Mouse (Mus musculus) limb, embryonic 15.5 days (tissue): ENCODE data around the gene Jade1. TPM values are rescaled to one million over a fixed set of nuclear protein-coding genes. Genes with fewer than 3 reads are reported as not detected.

Experiments used
- polyA plus RNA-seq: library from polyadenylated mRNA; unstranded; fragments of >200 nt; fragmentation: Nextera tagmentation; extraction: Ambion mirVana; gene quantifications from 2 replicates; pipeline ENCODE4 v1.2.1, GENCODE M21; 2015

Jade1 gene
- polyA plus RNA-seq, 1 experiment from 2014 or later = 12.7 TPM

Other genes with a start within 250 kb of the Jade1 start
- 15.1 and 17.5 TPM in 2 replicates for gene Sclt1, start 186.8 kb downstream of the Jade1 start, polyA plus RNA-seq
- 11.7 and 13.1 TPM in 2 replicates for gene D3Ertd751e, start 186.9 kb downstream of the Jade1 start, polyA plus RNA-seq